Mouse (Mus musculus) ES-Bruce4 (cell line): ENCODE measurements around the gene Hspa4. TPM values are rescaled to one million over a fixed set of nuclear protein-coding genes. Genes with fewer than 3 reads are reported as not detected.
"Not testable (repeated sequence)": the region's sequence is repeated elsewhere in the genome, so short reads cannot be mapped to it uniquely, and the experiment has no call there.

Experiments used
- H3K27ac ChIP-seq: 2 replicates; pipeline ENCODE4 v1.5.1; 2012; ENCODE audit warnings: low read length, inconsistent platforms; ENCODE audit not compliant: insufficient read depth
- H3K27me3 ChIP-seq: 2 replicates; pipeline ENCODE4 v1.6.1; 2012; ENCODE audit warnings: mild to moderate bottlenecking, low read length, inconsistent platforms; ENCODE audit not compliant: control insufficient read depth, poor library complexity, insufficient read depth, severe bottlenecking
- H3K36me3 ChIP-seq: 2 replicates; pipeline ENCODE4 v1.6.1; 2012; ENCODE audit warnings: inconsistent platforms, mild to moderate bottlenecking, low read length, moderate library complexity; ENCODE audit not compliant: control insufficient read depth, poor library complexity, insufficient read depth, severe bottlenecking
- H3K4me1 ChIP-seq: one replicate; pipeline ENCODE4 v1.8.1; 2011; ENCODE audit warnings: low read length; ENCODE audit not compliant: control insufficient read depth, insufficient read depth
- H3K4me3 ChIP-seq: 2 replicates; pipeline ENCODE4 v1.5.1; 2011; ENCODE audit warnings: low read depth, mild to moderate bottlenecking, low read length
- H3K9ac ChIP-seq: 2 replicates; pipeline ENCODE4 v1.6.1; 2012; ENCODE audit warnings: low read depth, mild to moderate bottlenecking, inconsistent platforms; ENCODE audit not compliant: poor library complexity, severe bottlenecking
- H3K9me3 ChIP-seq: replicated peaks from 2 replicates; pipeline ENCODE4 v1.6.1; 2012; ENCODE audit warnings: mild to moderate bottlenecking, low read length, inconsistent platforms; ENCODE audit not compliant: control insufficient read depth, poor library complexity, insufficient read depth, severe bottlenecking
- CTCF ChIP-seq: IDR thresholded peaks from one replicate; pipeline ENCODE4 v1.8.1; 2011; ENCODE audit warnings: low read depth, low read length
- EP300 ChIP-seq: IDR thresholded peaks from 2 replicates; pipeline ENCODE4 v1.6.1; 2011; ENCODE audit warnings: low read depth, low read length; ENCODE audit not compliant: insufficient read depth
- POLR2A ChIP-seq: IDR thresholded peaks from one replicate; pipeline ENCODE4 v1.8.1; 2011; ENCODE audit warnings: low read length; ENCODE audit not compliant: insufficient read depth
- polyA plus RNA-seq: library from polyadenylated mRNA; stranded (reverse); fragments of >200 nt; gene quantifications from 2 replicates; pipeline ENCODE4 v1.2.4, GENCODE M21; 2011; ENCODE audit warnings: low read depth; ENCODE audit not compliant: missing spikeins, insufficient read depth, insufficient read length

Gene Hspa4
- polyA plus RNA-seq, 1 experiment, result 634 TPM

- peak within 1 kb of the TSS; percentile 57 for H3K9ac ChIP-seq
- peak within 1 kb of the TSS; percentile 75 for H3K4me3 ChIP-seq
- H3K36me3 ChIP-seq, result peaks cover 26% of the 10 kb centered on the region
- peak within 1 kb of the TSS; percentile 70 for H3K27ac ChIP-seq
- no peaks in the 10 kb centered on the region for H3K27me3 ChIP-seq
- TF ChIP-seq POLR2A (peak; percentile 94), EP300 (0 out of 2 replicates have a peak, but pooled peaks have one; percentile 13), CTCF (no peak)
- H3K4me1 ChIP-seq, result no peaks in the 10 kb centered on the region
- H3K9me3 ChIP-seq, result no peaks in the 10 kb centered on the region
Measured at GRCm38 (mm10) chr11:53324512-53324968, 24.3 kb upstream of the Hspa4 start, which contains the start of gene Zcchc10. Gene Zcchc10 (plus strand): TSS chr11:53324679.

- H3K36me3 ChIP-seq, H3K27me3 ChIP-seq, H3K27ac ChIP-seq, H3K4me3 ChIP-seq, H3K9me3 ChIP-seq, H3K9ac ChIP-seq, H3K4me1 ChIP-seq: not testable (repeated sequence)
Measured at GRCm38 (mm10) chr11:53319867-53320266, 19.6 kb upstream of the Hspa4 start.

GRCm38 (mm10) chr11:53318568-53318967, 18.3 kb upstream of the Hspa4 start:
- H3K27me3 ChIP-seq, H3K9ac ChIP-seq, H3K9me3 ChIP-seq, H3K36me3 ChIP-seq, H3K4me3 ChIP-seq, H3K27ac ChIP-seq, H3K4me1 ChIP-seq: not testable (repeated sequence)

- Histone ChIP-seq H3K27ac (no peak overlapping the region), H3K27me3 (no peaks in the 10 kb centered on the region), H3K9ac (no peak overlapping the region), H3K4me3 (no peak overlapping the region), H3K36me3 (no peaks in the 10 kb centered on the region), H3K4me1 (no peaks in the 10 kb centered on the region), H3K9me3 (no peaks in the 10 kb centered on the region)
- TF ChIP-seq EP300, result no peak
- no peak for TF ChIP-seq POLR2A
- TF ChIP-seq CTCF, result no peak
Measured at GRCm38 (mm10) chr11:53318041-53318440, 17.8 kb upstream of the Hspa4 start.

- H3K27ac ChIP-seq, result no peak overlapping the region
- no peak overlapping the region for H3K4me3 ChIP-seq
- H3K9me3 ChIP-seq, result no peaks in the 10 kb centered on the region
- no peak for TF ChIP-seq POLR2A
- no peak for TF ChIP-seq CTCF
- H3K36me3 ChIP-seq, result no peaks in the 10 kb centered on the region
- H3K4me1 ChIP-seq, result no peaks in the 10 kb centered on the region
- H3K9ac ChIP-seq, result no peak overlapping the region
- no peaks in the 10 kb centered on the region for H3K27me3 ChIP-seq
Measured at GRCm38 (mm10) chr11:53316996-53317395, 16.7 kb upstream of the Hspa4 start.

- Histone ChIP-seq H3K36me3 (no peaks in the 10 kb centered on the region), H3K9me3 (no peaks in the 10 kb centered on the region), H3K4me3 (no peak overlapping the region), H3K27ac (no peak overlapping the region), H3K27me3 (no peaks in the 10 kb centered on the region), H3K9ac (no peak overlapping the region), H3K4me1 (no peaks in the 10 kb centered on the region)
- TF ChIP-seq CTCF (no peak), POLR2A (no peak), EP300 (no peak)
Measured at GRCm38 (mm10) chr11:53314770-53315173, 14.5 kb upstream of the Hspa4 start.

- not testable (repeated sequence) for H3K27me3 ChIP-seq, H3K36me3 ChIP-seq, H3K4me1 ChIP-seq, H3K4me3 ChIP-seq, H3K27ac ChIP-seq, H3K9ac ChIP-seq, H3K9me3 ChIP-seq
Measured at GRCm38 (mm10) chr11:53312823-53313222, 12.6 kb upstream of the Hspa4 start.
